Mouse (Mus musculus): ENCODE results near the gene Fermt2.
"Not testable (repeated sequence)": the region's sequence is repeated elsewhere in the genome, so short reads cannot be mapped to it uniquely, and the experiment has no call there.

Gene Fermt2

GRCm38 (mm10) chr14:45510787-45511186 lies 19.1 kb downstream of the Fermt2 start:
- no peak for DNase-seq (ENCODE audit: low spot score in 2 of 2)

GRCm38 (mm10) chr14:45507923-45508322 lies 22.0 kb downstream of the Fermt2 start:
- DNase-seq (ENCODE audit: low spot score in 2 of 2): no peak

- DNase-seq (ENCODE audit: low spot score in 2 of 2): no peak
These were observed 22.5 kb downstream of the Fermt2 start for GRCm38 (mm10) chr14:45507447-45507846.

- no peak for DNase-seq (ENCODE audit: low spot score in 2 of 2)
These were observed 22.9 kb downstream of the Fermt2 start for GRCm38 (mm10) chr14:45507032-45507431.

GRCm38 (mm10) chr14:45506165-45506564 lies 23.8 kb downstream of the Fermt2 start:
- DNase-seq (ENCODE audit: low spot score in 2 of 2): no peak

- DNase-seq (ENCODE audit: low spot score in 2 of 2): no peak
These were observed 25.4 kb downstream of the Fermt2 start for GRCm38 (mm10) chr14:45504422-45505113.

- DNase-seq (ENCODE audit: low spot score in 2 of 2): no peak
These were observed 26.0 kb downstream of the Fermt2 start for GRCm38 (mm10) chr14:45503934-45504333.

GRCm38 (mm10) chr14:45500052-45500451 lies 29.9 kb downstream of the Fermt2 start:
- no peak for DNase-seq (ENCODE audit: low spot score in 2 of 2)

GRCm38 (mm10) chr14:45497116-45497515 lies 32.8 kb downstream of the Fermt2 start:
- DNase-seq (ENCODE audit: low spot score in 2 of 2): no peak

GRCm38 (mm10) chr14:45495810-45496209 lies 34.1 kb downstream of the Fermt2 start:
- not testable (repeated sequence) for DNase-seq (ENCODE audit: low spot score in 2 of 2)

- DNase-seq (ENCODE audit: low spot score in 2 of 2): no peak
These were observed 36.0 kb downstream of the Fermt2 start for GRCm38 (mm10) chr14:45493891-45494290.

GRCm38 (mm10) chr14:45492668-45493067 lies 37.2 kb downstream of the Fermt2 start:
- no peak for DNase-seq (ENCODE audit: low spot score in 2 of 2)

GRCm38 (mm10) chr14:45492038-45492437 lies 37.9 kb downstream of the Fermt2 start:
- no peak for DNase-seq (ENCODE audit: low spot score in 2 of 2)

- not testable (repeated sequence) for DNase-seq (ENCODE audit: low spot score in 2 of 2)
These were observed 42.7 kb downstream of the Fermt2 start for GRCm38 (mm10) chr14:45487201-45487600.

GRCm38 (mm10) chr14:45483361-45483760 lies 46.6 kb downstream of the Fermt2 start:
- not testable (repeated sequence) for DNase-seq (ENCODE audit: low spot score in 2 of 2)

GRCm38 (mm10) chr14:45478977-45479806 lies 50.7 kb downstream of the Fermt2 start:
- no peak for DNase-seq (ENCODE audit: low spot score in 2 of 2)

- DNase-seq (ENCODE audit: low spot score in 2 of 2): no peak
These were observed 51.4 kb downstream of the Fermt2 start for GRCm38 (mm10) chr14:45478515-45478914.

GRCm38 (mm10) chr14:45477651-45478050 lies 52.3 kb downstream of the Fermt2 start:
- DNase-seq (ENCODE audit: low spot score in 2 of 2): no peak

- no peak for DNase-seq (ENCODE audit: low spot score in 2 of 2)
These were observed 52.9 kb downstream of the Fermt2 start for GRCm38 (mm10) chr14:45476990-45477389.

- DNase-seq (ENCODE audit: low spot score in 2 of 2): no peak
These were observed 57.4 kb downstream of the Fermt2 start for GRCm38 (mm10) chr14:45472536-45472935.

GRCm38 (mm10) chr14:45469446-45469845 lies 60.5 kb downstream of the Fermt2 start:
- no peak for DNase-seq (ENCODE audit: low spot score in 2 of 2)

GRCm38 (mm10) chr14:45466371-45466770 lies 63.5 kb downstream of the Fermt2 start:
- not testable (repeated sequence) for DNase-seq (ENCODE audit: low spot score in 2 of 2)

All from natural killer cell, adult 2 months (primary cell).